Mouse (Mus musculus) kidney, embryonic 14.5 days (tissue): ENCODE results near the gene Immt. TPM values are rescaled to one million over a fixed set of nuclear protein-coding genes. Genes with fewer than 3 reads are reported as not detected.
"Not testable (repeated sequence)": the region's sequence is repeated elsewhere in the genome, so short reads cannot be mapped to it uniquely, and the experiment has no call there.

ENCODE experiments used
- ATAC-seq: fragments of 200-750 bp; cut with Nextera tagmentation; 2 replicates; pipeline ENCODE4 v1.8.0; 2017; ENCODE audit warnings: moderate number of reproducible peaks, mild to moderate bottlenecking, moderate TSS enrichment, moderate library complexity; ENCODE audit not compliant: low FRiP score, low TSS enrichment
- H3K27ac ChIP-seq: fragments of 300-500 bp; sonication (generic); 2 replicates; pipeline ENCODE4 v1.5.1; 2014; ENCODE audit warnings: low read depth, mild to moderate bottlenecking, low read length, moderate library complexity, mixed read lengths
- H3K27me3 ChIP-seq: fragments of 300-500 bp; sonication (generic); 2 replicates; pipeline ENCODE4 v1.6.1; 2014; ENCODE audit warnings: mild to moderate bottlenecking, low read length; ENCODE audit not compliant: control insufficient read depth, insufficient read depth
- H3K36me3 ChIP-seq: fragments of 300-500 bp; sonication (generic); 2 replicates; pipeline ENCODE4 v1.6.1; 2014; ENCODE audit warnings: low read length, mixed read lengths; ENCODE audit not compliant: control insufficient read depth, insufficient read depth
- H3K4me1 ChIP-seq: fragments of 300-500 bp; sonication (generic); 2 replicates; pipeline ENCODE4 v1.6.1; 2014; ENCODE audit warnings: low read length, mixed read lengths; ENCODE audit not compliant: control insufficient read depth, insufficient read depth
- H3K4me2 ChIP-seq: fragments of 300-500 bp; sonication (generic); replicated peaks from 2 replicates; pipeline ENCODE4 v1.6.1; 2014; ENCODE audit warnings: low read depth, mild to moderate bottlenecking, low read length
- H3K4me3 ChIP-seq: fragments of 300-500 bp; sonication (generic); 2 replicates; pipeline ENCODE4 v1.5.1; 2014; ENCODE audit warnings: mild to moderate bottlenecking, low read length
- H3K9ac ChIP-seq: fragments of 300-500 bp; sonication (generic); 2 replicates; pipeline ENCODE4 v1.6.1; 2014; ENCODE audit warnings: low read depth, mild to moderate bottlenecking, low read length, moderate library complexity
- H3K9me3 ChIP-seq: fragments of 300-500 bp; sonication (generic); 2 replicates; pipeline ENCODE4 v1.6.1; 2016; ENCODE audit warnings: low read length; ENCODE audit not compliant: control insufficient read depth
- WGBS: fragments of 180-500 bp; shearing (Covaris S2); extraction: QIAGEN DNeasy Blood & Tissue Kit; methylation state at CpG from one replicate; pipeline ENCODE4 v1.1.7; 2014; 5-methylcytosine and 5-hydroxymethylcytosine counted together
- polyA plus RNA-seq: library from polyadenylated mRNA; unstranded; fragments of >200 nt; fragmentation: Nextera tagmentation; extraction: Ambion mirVana; gene quantifications from 2 replicates; pipeline ENCODE4 v1.2.1, GENCODE M21; 2014

The Immt gene
- polyA plus RNA-seq, 1 experiment from 2014 or later, result 226 TPM

- H3K4me1 ChIP-seq, H3K4me3 ChIP-seq: not testable (repeated sequence)
- 92% methylated on average over 5 of the region's 5 CpGs for WGBS
Observed at GRCm38 (mm10) chr6:71925233-71925632, 94.1 kb downstream of the Immt start.

More at GRCm38 (mm10) chr6:71925233-71925632, 94.1 kb downstream of the Immt start:
- H3K9ac ChIP-seq, H3K9me3 ChIP-seq, ATAC-seq, H3K4me2 ChIP-seq, H3K27ac ChIP-seq, H3K27me3 ChIP-seq: not testable (repeated sequence)
- H3K36me3 ChIP-seq, result peaks cover 85% of the 10 kb centered on the region

Other genes with a start within 250 kb of the Immt start
- 26.7 and 47.5 TPM in 2 replicates for gene Kdm3a, start 198.3 kb upstream of the Immt start, polyA plus RNA-seq
- 5.9 and 13.2 TPM in 2 replicates for gene Reep1, start 123.8 kb upstream of the Immt start, polyA plus RNA-seq
- gene Mrpl35, start 4.4 kb upstream of the Immt start, polyA plus RNA-seq, result 77.5 and 93.4 TPM in 2 replicates
- gene Ptcd3, start 77.4 kb downstream of the Immt start, polyA plus RNA-seq, result 85.5 and 131 TPM in 2 replicates
- gene Polr1a, start 77.7 kb downstream of the Immt start, polyA plus RNA-seq, result 18.6 and 37.0 TPM in 2 replicates